Mouse (Mus musculus): ENCODE results near the gene Camta2.
A peak's percentile ranks its signal among the peaks of the same experiment; 100 is the strongest.

Gene Camta2

GRCm38 (mm10) chr11:70648512-70648911, 39.4 kb downstream of the Camta2 start:
- no peak for ATAC-seq (ENCODE audit: low TSS enrichment)

DNA sequence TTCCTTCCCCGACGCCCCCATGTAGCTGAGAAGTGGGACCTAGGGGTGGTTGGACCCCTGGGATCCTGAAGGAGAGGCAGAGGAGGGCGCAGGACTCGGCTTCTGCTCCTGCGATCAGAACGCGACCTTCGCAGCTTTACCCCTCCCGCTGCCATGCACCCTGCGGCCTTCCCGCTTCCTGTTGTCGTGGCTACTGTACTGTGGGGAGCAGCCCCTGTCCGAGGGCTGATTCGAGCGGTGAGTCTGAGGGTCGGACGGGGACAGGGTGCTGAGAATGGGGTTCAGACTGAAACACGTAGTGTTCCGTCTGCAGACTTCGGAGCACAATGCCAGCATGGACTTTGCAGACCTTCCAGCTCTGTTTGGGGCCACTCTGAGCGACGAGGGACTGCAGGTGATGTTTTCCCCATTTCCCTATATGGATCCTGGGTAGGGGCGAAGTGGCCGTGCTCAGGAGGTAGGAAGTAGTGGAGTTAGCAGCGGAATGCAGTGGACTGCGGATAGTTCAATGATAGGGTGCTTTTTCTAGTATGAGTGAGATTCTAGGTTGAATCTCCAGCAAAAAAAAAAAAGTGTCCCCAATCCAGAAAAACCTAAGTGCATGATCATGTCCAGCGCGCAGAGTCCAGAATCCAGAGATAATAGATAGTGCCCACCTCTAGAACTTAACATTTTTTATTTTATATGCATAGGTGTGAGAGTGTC, 40.0 kb downstream of the Camta2 start:
- no peak for ATAC-seq (ENCODE audit: low TSS enrichment)

DNA sequence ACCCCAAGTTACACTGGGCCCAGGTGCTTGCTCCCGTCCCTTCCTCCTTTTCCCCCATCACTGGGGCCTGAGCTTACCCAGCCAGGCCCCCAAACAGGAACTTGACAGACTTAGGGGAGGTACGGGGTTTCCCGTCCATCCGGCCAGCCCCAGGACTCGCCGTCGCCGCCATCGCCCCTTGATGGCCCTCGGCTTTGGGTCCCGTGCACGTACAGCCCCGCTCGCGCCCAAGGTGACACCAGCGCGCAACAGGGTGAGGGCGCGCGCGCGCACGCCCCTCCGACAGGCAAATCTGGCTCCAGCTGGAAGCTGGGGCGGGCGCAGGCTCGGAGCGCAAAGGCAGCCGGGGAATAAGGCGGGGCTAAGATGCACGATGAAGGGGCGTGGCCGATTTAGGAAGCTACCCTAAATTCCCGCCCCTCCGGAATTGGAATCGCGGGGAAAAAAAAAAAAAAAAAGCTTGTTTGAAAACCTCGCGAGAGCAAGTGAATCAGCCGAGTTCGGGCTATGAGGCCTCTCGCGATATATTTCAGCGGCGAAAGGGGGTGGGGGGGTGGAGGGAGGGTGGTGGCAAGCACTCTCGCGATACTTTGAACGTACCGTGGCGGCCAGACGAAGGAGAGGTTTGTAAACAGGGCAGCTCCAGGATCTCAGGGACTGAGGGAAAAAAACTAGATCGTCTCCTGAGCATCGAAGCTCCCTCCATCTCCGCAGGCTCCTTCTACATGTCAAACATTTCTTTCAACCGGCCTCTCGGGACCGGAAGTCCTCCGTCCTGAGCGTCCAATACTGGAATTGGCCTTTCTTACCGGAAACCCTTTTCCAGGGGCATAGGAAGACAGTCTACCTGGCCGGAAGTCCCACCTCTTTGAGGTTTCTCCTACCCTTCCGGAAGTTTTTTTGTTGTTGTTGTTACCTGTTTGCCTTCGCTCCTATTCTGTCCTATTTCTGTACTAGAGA, 40.9 kb downstream of the Camta2 start, which contains the start of the genes Rnf167 and Slc25a11:
TSS of gene Rnf167 (plus strand) at position 545 of the 960 bp plus-strand sequence.
TSS of gene Slc25a11 (minus strand) at position 789 of the 960 bp plus-strand sequence.
- peak; percentile 78 for ATAC-seq (ENCODE audit: low TSS enrichment)

DNA sequence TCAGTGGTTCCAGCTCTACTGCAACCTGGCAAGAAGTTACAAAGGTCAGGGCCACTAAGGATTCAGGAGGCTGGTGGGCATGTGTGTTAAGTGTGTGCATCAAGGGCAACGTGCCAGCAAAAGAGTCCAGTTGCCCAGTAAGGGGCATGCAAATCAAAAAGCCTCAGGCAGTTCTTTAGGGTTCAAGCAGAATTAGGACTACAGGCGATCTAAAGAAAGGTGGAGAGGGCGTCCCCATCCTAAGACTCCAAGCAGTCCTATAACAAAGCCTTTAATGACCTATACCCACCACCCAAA, 41.7 kb downstream of the Camta2 start:
- ATAC-seq (ENCODE audit: low TSS enrichment), result no peak

DNA sequence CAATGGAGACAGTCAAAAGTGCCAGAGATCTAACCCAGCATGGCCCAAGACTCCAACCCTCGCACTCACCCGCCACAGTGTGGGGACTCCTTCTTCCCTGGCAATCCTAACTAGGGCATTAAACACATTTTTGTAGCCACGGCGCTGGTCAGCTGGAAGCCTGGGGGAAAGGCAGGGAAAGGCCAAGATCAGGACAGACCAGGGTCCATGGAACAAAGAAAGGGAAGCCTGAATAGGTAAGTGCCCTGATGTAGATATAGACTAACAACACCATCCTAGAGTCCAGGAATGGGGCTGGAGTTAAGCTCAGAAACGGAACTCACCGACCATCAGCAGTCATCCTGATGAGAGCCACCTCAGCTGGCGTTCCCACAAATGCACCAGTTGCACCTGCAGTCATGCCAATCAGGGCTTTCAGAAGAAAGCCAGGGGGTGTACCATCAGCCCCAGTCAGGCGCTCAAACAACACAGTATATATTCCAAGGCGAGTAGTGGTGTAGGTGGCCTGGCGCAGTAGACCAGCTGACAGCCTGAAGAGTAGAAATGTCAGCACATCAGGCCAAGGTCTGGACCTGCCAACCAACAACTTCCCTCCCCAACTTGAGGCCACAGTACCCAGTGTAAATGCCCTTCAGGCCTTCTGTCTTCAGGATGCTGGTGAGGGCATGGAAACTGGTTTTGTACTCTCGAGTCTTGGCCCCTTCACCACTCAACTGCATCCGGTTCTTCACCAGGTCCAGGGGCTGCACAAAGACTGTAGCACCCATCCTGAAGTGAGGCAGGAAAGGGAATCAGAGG, 42.2 kb downstream of the Camta2 start:
- no peak for ATAC-seq (ENCODE audit: low TSS enrichment)

- ATAC-seq (ENCODE audit: low TSS enrichment), result no peak
Observed at GRCm38 (mm10) chr11:70644564-70645103, 43.3 kb downstream of the Camta2 start.

- no peak for ATAC-seq (ENCODE audit: low TSS enrichment)
Observed at GRCm38 (mm10) chr11:70643051-70643450, 44.9 kb downstream of the Camta2 start.

DNA sequence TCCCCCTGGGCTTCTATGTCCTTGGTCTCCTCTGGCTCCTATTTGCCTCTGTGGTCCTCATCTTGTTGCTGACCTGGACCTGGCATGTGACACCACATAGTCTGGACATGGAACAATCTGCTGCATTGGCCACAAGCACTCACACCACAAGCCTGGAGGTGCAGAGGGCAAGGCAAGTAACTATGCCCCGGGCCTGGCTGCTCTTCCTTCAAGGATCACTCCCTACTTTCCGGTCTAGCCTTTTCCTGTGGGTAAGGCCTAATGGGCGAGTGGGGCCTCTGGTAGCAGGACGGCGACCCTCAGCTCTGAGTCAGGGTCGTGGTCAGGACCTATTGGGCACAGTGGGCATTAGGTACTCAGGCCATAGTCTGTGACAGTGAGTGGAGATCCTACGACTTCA, 46.7 kb downstream of the Camta2 start:
- no peak for ATAC-seq (ENCODE audit: low TSS enrichment)

DNA sequence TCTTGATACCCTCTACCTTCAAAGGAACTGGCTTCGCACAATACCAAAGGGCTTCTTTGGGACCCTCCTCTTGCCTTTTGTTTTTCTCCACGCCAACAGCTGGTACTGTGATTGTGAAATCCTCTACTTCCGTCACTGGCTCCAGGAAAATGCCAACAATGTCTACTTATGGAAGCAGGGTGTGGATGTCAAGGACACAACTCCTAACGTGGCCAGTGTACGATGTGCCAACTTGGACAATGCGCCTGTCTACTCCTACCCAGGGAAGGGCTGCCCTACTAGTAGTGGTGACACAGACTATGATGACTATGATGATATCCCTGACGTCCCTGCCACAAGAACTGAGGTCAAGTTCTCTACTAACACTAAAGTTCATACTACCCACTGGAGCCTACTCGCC, 47.9 kb downstream of the Camta2 start:
- no peak for ATAC-seq (ENCODE audit: low TSS enrichment)

DNA sequence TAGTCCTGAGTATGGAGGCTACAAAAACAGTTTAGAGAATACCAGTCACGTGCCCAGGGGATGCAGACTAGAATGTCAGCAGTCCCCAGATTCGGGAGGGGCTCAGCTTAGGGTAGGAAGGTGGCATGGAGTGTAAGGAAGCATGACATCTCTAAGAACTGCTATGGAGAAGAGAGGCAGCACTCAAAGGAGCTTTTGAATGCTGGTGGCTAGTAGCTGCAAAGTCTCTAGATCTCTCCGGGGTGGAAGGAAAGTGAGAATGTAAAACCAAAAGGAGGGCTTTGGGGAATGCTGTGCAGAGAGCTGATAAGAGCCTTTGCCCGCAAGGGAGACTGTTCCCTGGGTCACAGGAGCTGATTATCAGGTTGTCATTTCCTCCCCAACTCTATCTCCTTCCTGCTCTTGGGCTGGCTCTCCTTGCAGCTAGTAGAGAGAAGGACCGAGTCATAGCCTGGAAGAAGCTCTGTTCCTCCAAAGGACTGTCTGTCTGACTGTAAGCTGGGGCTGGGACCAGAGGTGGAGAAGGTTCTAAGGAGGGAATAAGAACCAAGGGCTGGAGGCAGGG, 49.1 kb downstream of the Camta2 start, which contains the start of gene Gp1ba:
TSS of gene Gp1ba (plus strand) at position 409 of the 565 bp plus-strand sequence.
- ATAC-seq (ENCODE audit: low TSS enrichment), result no peak

GRCm38 (mm10) chr11:70638293-70638692, 49.6 kb downstream of the Camta2 start:
- no peak for ATAC-seq (ENCODE audit: low TSS enrichment)

GRCm38 (mm10) chr11:70637764-70638163, 50.1 kb downstream of the Camta2 start:
- no peak for ATAC-seq (ENCODE audit: low TSS enrichment)

DNA sequence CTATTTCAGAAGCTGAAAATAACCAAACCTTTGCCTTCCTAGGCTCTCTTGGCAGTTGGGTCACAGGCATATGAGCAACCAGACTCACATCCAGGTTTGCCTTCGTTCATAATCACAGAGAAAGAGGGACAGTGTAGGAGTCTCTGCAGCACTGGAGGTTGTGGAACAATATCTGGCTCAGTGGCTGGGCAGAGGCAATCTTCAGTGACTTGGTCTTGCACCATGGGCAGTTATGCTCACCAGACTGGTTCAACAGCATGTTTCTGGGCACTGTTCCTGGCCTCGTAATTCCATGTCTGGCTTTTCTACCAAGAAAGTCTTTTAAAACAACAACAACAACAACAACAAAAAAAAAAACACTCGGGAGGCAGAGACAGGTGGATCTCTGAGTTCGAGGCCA, 52.3 kb downstream of the Camta2 start:
- ATAC-seq (ENCODE audit: low TSS enrichment), result no peak

- no peak for ATAC-seq (ENCODE audit: low TSS enrichment)
Observed at GRCm38 (mm10) chr11:70630129-70630528, 57.8 kb downstream of the Camta2 start.

- ATAC-seq (ENCODE audit: low TSS enrichment), result no peak
Observed at GRCm38 (mm10) chr11:70629557-70629956, 58.3 kb downstream of the Camta2 start.

DNA sequence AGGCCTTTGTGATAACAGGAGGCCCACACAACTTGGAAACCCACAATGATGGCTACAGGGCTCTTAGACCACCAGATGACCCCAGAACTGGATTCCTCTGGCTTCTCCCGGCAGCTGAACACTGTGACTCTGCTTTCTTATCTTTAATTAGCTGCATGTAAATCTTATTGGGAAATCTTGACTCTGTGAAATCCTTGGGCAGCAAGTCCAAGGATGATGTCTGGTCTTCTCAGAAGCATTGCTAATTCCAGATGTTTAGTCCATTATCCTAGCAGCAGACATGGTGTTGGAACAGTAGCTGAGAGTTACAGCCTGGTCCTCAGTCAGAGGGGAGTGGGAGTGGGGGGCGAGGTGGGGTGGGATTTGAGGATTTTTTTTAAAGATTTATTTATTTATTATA, 59.5 kb downstream of the Camta2 start:
- no peak for ATAC-seq (ENCODE audit: low TSS enrichment)

DNA sequence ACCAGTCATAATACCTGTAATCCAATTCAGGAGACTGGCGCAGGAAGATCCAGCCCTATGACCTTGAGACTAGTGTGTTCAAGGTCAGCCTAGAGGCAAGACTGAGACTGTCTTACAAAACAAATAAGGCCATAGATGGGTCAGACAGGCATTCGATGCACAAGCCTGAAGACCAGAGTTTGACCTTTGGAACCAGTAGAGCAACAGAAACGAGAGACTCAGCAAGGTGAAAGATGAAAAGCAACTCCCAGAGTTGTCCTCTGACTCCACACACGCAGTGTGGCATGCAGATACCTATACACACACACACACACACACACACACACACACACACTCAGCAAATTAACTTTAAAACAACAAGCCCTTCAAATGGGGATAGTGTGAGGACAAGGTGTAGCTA, 61.0 kb downstream of the Camta2 start:
- no peak for ATAC-seq (ENCODE audit: low TSS enrichment)

GRCm38 (mm10) chr11:70625473-70625872, 62.4 kb downstream of the Camta2 start:
- no peak for ATAC-seq (ENCODE audit: low TSS enrichment)

- ATAC-seq (ENCODE audit: low TSS enrichment), result no peak
Observed at GRCm38 (mm10) chr11:70623053-70623742, 64.7 kb downstream of the Camta2 start.

- no peak for ATAC-seq (ENCODE audit: low TSS enrichment)
Observed at GRCm38 (mm10) chr11:70621972-70622814, 65.7 kb downstream of the Camta2 start.
